Mouse (Mus musculus) large intestine, adult 2 months (tissue): ENCODE results near the gene Trp53bp1. TPM values are rescaled to one million over a fixed set of nuclear protein-coding genes. Genes with fewer than 3 reads are reported as not detected.
A peak's percentile ranks its signal among the peaks of the same experiment; 100 is the strongest.

Experiments
- DNase-seq: peaks from one replicate; pipeline ENCODE4 v3.0.0-alpha.2; 2012; ENCODE audit warnings: low read depth, low spot score
- WGBS: fragments of 180-500 bp; shearing (Covaris S2); methylation state at CpG from one replicate; pipeline ENCODE4 v1.1.7; 2018; 5-methylcytosine and 5-hydroxymethylcytosine counted together
- polyA plus RNA-seq: library from polyadenylated mRNA; depleted of rRNA; stranded (reverse); fragments of >200 nt; gene quantifications from 2 replicates; pipeline ENCODE4 v1.2.3, GENCODE M21; 2012

The Trp53bp1 gene
- polyA plus RNA-seq, 1 experiment: 13.1 TPM

- DNase-seq: no peak
- 3% methylated on average over 31 of the region's 35 CpGs for WGBS
Measured at GRCm38 (mm10) chr2:121270521-121271235, 529 bp downstream of the Trp53bp1 start.

- DNase-seq: no peak
- 33% methylated on average over 8 of the region's 8 CpGs for WGBS
Measured at GRCm38 (mm10) chr2:121268446-121268845, 2.8 kb downstream of the Trp53bp1 start.

- DNase-seq: no peak
- 95% methylated on average over 2 of the region's 2 CpGs for WGBS
Measured at GRCm38 (mm10) chr2:121249758-121250157, 21.4 kb downstream of the Trp53bp1 start.

GRCm38 (mm10) chr2:121244099-121244498 lies 27.1 kb downstream of the Trp53bp1 start:
- 84% methylated on average over 5 of the region's 5 CpGs for WGBS

GRCm38 (mm10) chr2:121239426-121239825 lies 31.8 kb downstream of the Trp53bp1 start:
- 82% methylated on average over 4 of the region's 4 CpGs for WGBS
- DNase-seq: no peak

More at GRCm38 (mm10) chr2:121244099-121244498, 27.1 kb downstream of the Trp53bp1 start:
- no peak for DNase-seq

GRCm38 (mm10) chr2:121235460-121236072 lies 35.6 kb downstream of the Trp53bp1 start:
- WGBS: 85% methylated on average over 8 of the region's 8 CpGs
- no peak for DNase-seq

- WGBS: 95% methylated on average over 4 of the region's 4 CpGs
- no peak for DNase-seq
Measured at GRCm38 (mm10) chr2:121228135-121228534, 43.1 kb downstream of the Trp53bp1 start.

- no peak for DNase-seq
- WGBS: 95% methylated on average over 2 of the region's 2 CpGs
Measured at GRCm38 (mm10) chr2:121223010-121223409, 48.2 kb downstream of the Trp53bp1 start.

GRCm38 (mm10) chr2:121219994-121220393 lies 51.2 kb downstream of the Trp53bp1 start:
- no peak for DNase-seq

- DNase-seq: no peak
Measured at GRCm38 (mm10) chr2:121219177-121219576, 52.0 kb downstream of the Trp53bp1 start.

GRCm38 (mm10) chr2:121214491-121214890 lies 56.7 kb downstream of the Trp53bp1 start:
- no peak for DNase-seq
- WGBS: 62% methylated on average over 3 of the region's 3 CpGs

GRCm38 (mm10) chr2:121206541-121206940 lies 64.7 kb downstream of the Trp53bp1 start:
- DNase-seq: no peak
- WGBS: 94% methylated on average over 3 of the region's 3 CpGs

GRCm38 (mm10) chr2:121204276-121204675 lies 66.9 kb downstream of the Trp53bp1 start:
- 93% methylated on average over 17 of the region's 17 CpGs for whole genome bisulfite sequencing
- DNase-seq: no peak

GRCm38 (mm10) chr2:121195466-121195865 lies 75.7 kb downstream of the Trp53bp1 start:
- no peak for DNase-seq
- WGBS: 92% methylated on average over 9 of the region's 9 CpGs

- no peak for DNase-seq
- 62% methylated on average over 1 of the region's 1 CpGs for WGBS
Measured at GRCm38 (mm10) chr2:121188530-121188929, 82.7 kb downstream of the Trp53bp1 start.

GRCm38 (mm10) chr2:121184142-121184541 lies 87.1 kb downstream of the Trp53bp1 start:
- DNase-seq: no peak
- 94% methylated on average over 7 of the region's 7 CpGs for WGBS

GRCm38 (mm10) chr2:121183431-121183830 lies 87.8 kb downstream of the Trp53bp1 start:
- WGBS: 50% methylated on average over 5 of the region's 5 CpGs
- DNase-seq: no peak

- DNase-seq: no peak
- WGBS: 93% methylated on average over 3 of the region's 3 CpGs
Measured at GRCm38 (mm10) chr2:121178828-121179479, 92.3 kb downstream of the Trp53bp1 start.

- under 1% methylated on average over 66 of the region's 66 CpGs for WGBS
- DNase-seq: peak; percentile 65
Measured at GRCm38 (mm10) chr2:121170980-121171742, 100.0 kb downstream of the Trp53bp1 start, which contains the start of gene Zscan29. Gene Zscan29 (minus strand): TSS chr2:121171125.

- WGBS: under 1% methylated on average over 38 of the region's 38 CpGs
- DNase-seq: no peak
Measured at GRCm38 (mm10) chr2:121170481-121170971, 100.7 kb downstream of the Trp53bp1 start, which contains the start of gene Tubgcp4. Gene Tubgcp4 (plus strand): TSS chr2:121170654.
